Mouse (Mus musculus) embryonic fibroblast, embryonic 13.5 days (primary cell): ENCODE measurements around the gene Mfsd6.

Source experiments
- CTCF ChIP-seq: IDR thresholded peaks from 2 replicates; pipeline ENCODE4 v1.5.1; 2011; ENCODE audit warnings: mild to moderate bottlenecking, control low read depth, low read length, moderate library complexity, borderline replicate concordance; ENCODE audit not compliant: insufficient read depth
- POLR2A ChIP-seq: IDR thresholded peaks from 2 replicates; pipeline ENCODE4 v1.6.1; 2011; ENCODE audit warnings: low read depth, mild to moderate bottlenecking, control low read depth, low read length, moderate library complexity

- TF ChIP-seq POLR2A (no peak), CTCF (no peak)
These were observed 50.6 kb downstream of the Mfsd6 start for GRCm38 (mm10) chr1:52676621-52677020.
